Mouse (Mus musculus): ENCODE measurements around the gene Ttc28. TPM values are rescaled to one million over a fixed set of nuclear protein-coding genes. Genes with fewer than 3 reads are reported as not detected.
A peak's percentile ranks its signal among the peaks of the same experiment; 100 is the strongest.
"Not testable (repeated sequence)": the region's sequence is repeated elsewhere in the genome, so short reads cannot be mapped to it uniquely, and the experiment has no call there.

The Ttc28 gene
- polyA plus RNA-seq, 1 experiment = 5.5 TPM

GRCm38 (mm10) chr5:111247571-111248265 is 368.1 kb downstream of the Ttc28 start:
- 74% methylated on average over 10 of the region's 10 CpGs for WGBS
- Histone ChIP-seq H3K27ac (ENCODE audit: insufficient read depth, low read length) (no peak overlapping the region), H3K27me3 (ENCODE audit: control insufficient read depth, insufficient read depth, low read length) (no peaks in the 10 kb centered on the region), H3K4me1 (ENCODE audit: control insufficient read depth, insufficient read depth, low read length) (no peaks in the 10 kb centered on the region), H3K4me3 (replicated peaks; ENCODE audit: insufficient read depth, low read depth, low read length) (no peak overlapping the region)
- DNase-seq = no peak
- TF ChIP-seq POLR2A (IDR thresholded peaks at IDR 0.05; ENCODE audit: borderline replicate concordance, insufficient read depth, low read length) = no peak
- no peak for TF ChIP-seq CTCF (IDR thresholded peaks at IDR 0.05; ENCODE audit: borderline replicate concordance, insufficient read depth, low read depth, low read length)

- Histone ChIP-seq H3K4me3 (replicated peaks; ENCODE audit: insufficient read depth, low read depth, low read length) (no peak overlapping the region), H3K27me3 (ENCODE audit: control insufficient read depth, insufficient read depth, low read length) (no peaks in the 10 kb centered on the region), H3K27ac (ENCODE audit: insufficient read depth, low read length) (no peak overlapping the region), H3K4me1 (ENCODE audit: control insufficient read depth, insufficient read depth, low read length) (peaks cover 5% of the 10 kb centered on the region; the same call in 1 of the 2 replicates)
- TF ChIP-seq CTCF (IDR thresholded peaks at IDR 0.05; ENCODE audit: borderline replicate concordance, insufficient read depth, low read depth, low read length) (no peak), POLR2A (IDR thresholded peaks at IDR 0.05; ENCODE audit: borderline replicate concordance, insufficient read depth, low read length) (no peak)
- no peak for DNase-seq
- WGBS = 95% methylated on average over 3 of the region's 3 CpGs
Observed at GRCm38 (mm10) chr5:111252147-111252546, 372.5 kb downstream of the Ttc28 start.

GRCm38 (mm10) chr5:111254362-111254761 is 374.8 kb downstream of the Ttc28 start:
- no peak for DNase-seq
- Histone ChIP-seq H3K27ac (ENCODE audit: insufficient read depth, low read length) (no peak overlapping the region), H3K4me3 (replicated peaks; ENCODE audit: insufficient read depth, low read depth, low read length) (no peak overlapping the region), H3K27me3 (ENCODE audit: control insufficient read depth, insufficient read depth, low read length) (no peaks in the 10 kb centered on the region), H3K4me1 (ENCODE audit: control insufficient read depth, insufficient read depth, low read length) (peaks cover 5% of the 10 kb centered on the region; the same call in 1 of the 2 replicates)
- no peak for TF ChIP-seq POLR2A (IDR thresholded peaks at IDR 0.05; ENCODE audit: borderline replicate concordance, insufficient read depth, low read length)
- no peak for TF ChIP-seq CTCF (IDR thresholded peaks at IDR 0.05; ENCODE audit: borderline replicate concordance, insufficient read depth, low read depth, low read length)
- WGBS = 73% methylated on average over 9 of the region's 9 CpGs

- H3K4me3 ChIP-seq (replicated peaks; ENCODE audit: insufficient read depth, low read depth, low read length) = no peak overlapping the region
- peaks cover 5% of the 10 kb centered on the region; the same call in 1 of the 2 replicates for H3K4me1 ChIP-seq (ENCODE audit: control insufficient read depth, insufficient read depth, low read length)
- no peaks in the 10 kb centered on the region for H3K27me3 ChIP-seq (ENCODE audit: control insufficient read depth, insufficient read depth, low read length)
- TF ChIP-seq CTCF (IDR thresholded peaks at IDR 0.05; ENCODE audit: borderline replicate concordance, insufficient read depth, low read depth, low read length) = no peak
- TF ChIP-seq POLR2A (IDR thresholded peaks at IDR 0.05; ENCODE audit: borderline replicate concordance, insufficient read depth, low read length) = no peak
- H3K27ac ChIP-seq (ENCODE audit: insufficient read depth, low read length) = no peak overlapping the region
- no peak for DNase-seq
- 48% methylated on average over 11 of the region's 11 CpGs for WGBS
Observed at GRCm38 (mm10) chr5:111254781-111255180, 375.2 kb downstream of the Ttc28 start.

GRCm38 (mm10) chr5:111256181-111256580 is 376.6 kb downstream of the Ttc28 start:
- Histone ChIP-seq H3K4me3 (replicated peaks; ENCODE audit: insufficient read depth, low read depth, low read length) (no peak overlapping the region), H3K27me3 (ENCODE audit: control insufficient read depth, insufficient read depth, low read length) (no peaks in the 10 kb centered on the region), H3K4me1 (ENCODE audit: control insufficient read depth, insufficient read depth, low read length) (peaks cover 5% of the 10 kb centered on the region; the same call in 1 of the 2 replicates), H3K27ac (ENCODE audit: insufficient read depth, low read length) (no peak overlapping the region)
- TF ChIP-seq POLR2A (IDR thresholded peaks at IDR 0.05; ENCODE audit: borderline replicate concordance, insufficient read depth, low read length) = no peak
- no peak for TF ChIP-seq CTCF (IDR thresholded peaks at IDR 0.05; ENCODE audit: borderline replicate concordance, insufficient read depth, low read depth, low read length)
- no peak for DNase-seq
- WGBS = 68% methylated on average over 7 of the region's 7 CpGs

- 0% methylated on average over 2 of the region's 2 CpGs for WGBS
- H3K4me1 ChIP-seq (ENCODE audit: control insufficient read depth, insufficient read depth, low read length) = peaks cover 5% of the 10 kb centered on the region; the same call in 1 of the 2 replicates
- peak; percentile 84 for TF ChIP-seq CTCF (IDR thresholded peaks at IDR 0.05; ENCODE audit: borderline replicate concordance, insufficient read depth, low read depth, low read length)
- no peak for TF ChIP-seq POLR2A (IDR thresholded peaks at IDR 0.05; ENCODE audit: borderline replicate concordance, insufficient read depth, low read length)
- no peak overlapping the region for H3K27ac ChIP-seq (ENCODE audit: insufficient read depth, low read length)
- H3K4me3 ChIP-seq (replicated peaks; ENCODE audit: insufficient read depth, low read depth, low read length) = no peak overlapping the region
- peak; percentile 65 to 73 for DNase-seq
- H3K27me3 ChIP-seq (ENCODE audit: control insufficient read depth, insufficient read depth, low read length) = no peaks in the 10 kb centered on the region
Observed at GRCm38 (mm10) chr5:111257127-111257526, 377.5 kb downstream of the Ttc28 start.

- 96% methylated on average over 1 of the region's 1 CpGs for WGBS
- not testable (repeated sequence) for H3K27ac ChIP-seq (ENCODE audit: insufficient read depth, low read length); H3K4me3 ChIP-seq (replicated peaks; ENCODE audit: insufficient read depth, low read depth, low read length); H3K27me3 ChIP-seq (ENCODE audit: control insufficient read depth, insufficient read depth, low read length); DNase-seq
- H3K4me1 ChIP-seq (ENCODE audit: control insufficient read depth, insufficient read depth, low read length) = peaks cover 12% of the 10 kb centered on the region
Observed at GRCm38 (mm10) chr5:111261162-111261561, 381.6 kb downstream of the Ttc28 start.
